Mouse (Mus musculus): Measurements from ENCODE around the gene Boc.

DNA sequence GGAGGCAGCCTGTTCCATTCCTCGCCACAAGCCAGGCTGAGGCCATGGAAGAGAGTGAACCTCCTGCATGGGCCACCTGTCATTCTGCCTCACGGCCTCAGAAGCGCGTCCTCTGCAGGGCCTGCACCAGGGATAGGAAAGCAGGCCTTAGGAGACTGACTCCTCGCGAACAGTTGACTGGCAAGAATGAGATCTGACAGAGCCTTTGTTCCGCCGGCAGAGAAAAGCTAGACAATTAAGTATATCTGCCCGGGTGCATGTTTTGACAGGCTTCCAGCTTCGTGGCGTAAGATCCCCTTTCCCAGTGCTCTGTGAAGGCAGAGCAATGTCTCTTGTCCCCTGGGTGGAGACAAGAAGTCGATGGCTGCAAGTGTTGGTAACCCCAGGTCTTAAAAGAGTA is 32.0 kb downstream of the Boc start:
- TF ChIP-seq POLR2A (IDR thresholded peaks at IDR 0.05; ENCODE audit: borderline replicate concordance, low read depth, low read length) (no peak), CTCF (IDR thresholded peaks at IDR 0.05; ENCODE audit: low read depth, low read length) (no peak)

Data from bone marrow macrophage, adult 2 months (primary cell).